Mouse (Mus musculus) mesoderm, embryonic 11.5 days (tissue): ENCODE measurements around the gene Qpctl.

Experiments
- DNase-seq: peaks from one replicate; pipeline ENCODE4 v3.0.0-alpha.2; 2012; ENCODE audit warnings: low read depth, low spot score

Qpctl gene

DNA sequence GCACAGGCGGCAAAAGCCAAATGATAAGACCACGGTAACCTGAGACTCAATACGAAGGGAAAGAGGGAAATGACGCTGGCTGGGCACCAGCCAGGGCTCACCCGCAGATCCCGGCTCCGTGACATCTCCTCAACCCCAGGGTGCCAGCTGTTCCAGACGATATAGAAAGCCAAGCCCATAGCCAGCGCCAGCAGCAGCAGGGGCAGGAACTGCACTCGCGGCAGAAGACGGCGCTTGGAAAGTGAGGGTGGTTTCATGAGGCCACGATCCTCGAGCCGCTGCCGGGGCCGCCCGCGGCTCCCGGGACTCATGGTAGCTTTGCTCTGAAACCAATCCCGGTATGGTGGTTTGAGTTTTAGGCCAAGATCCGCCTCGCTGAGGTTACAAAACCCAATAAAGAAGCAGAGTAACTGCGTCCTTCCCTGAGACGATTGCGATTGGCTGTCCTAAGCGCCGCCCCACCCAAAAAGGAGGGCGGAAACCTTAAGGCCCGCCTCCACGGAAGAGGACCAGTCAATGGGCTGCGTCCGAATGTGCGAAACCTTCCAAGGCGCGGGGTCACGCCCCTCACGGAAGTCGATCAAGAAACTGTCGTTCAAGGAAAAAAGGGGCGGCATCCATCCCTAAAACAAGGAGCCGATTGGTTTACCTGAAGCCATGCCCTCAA, at the start of gene Qpctl:
Gene Qpctl, minus strand, starts transcription at position 417 of the 667 bp plus-strand sequence.
- peak; percentile 99 for DNase-seq

GRCm38 (mm10) chr7:19197985-19198384, 48.9 kb upstream of the Qpctl start:
- DNase-seq: no peak

GRCm38 (mm10) chr7:19196676-19197075, 47.6 kb upstream of the Qpctl start:
- DNase-seq: no peak

- no peak for DNase-seq
Observed at GRCm38 (mm10) chr7:19194676-19195075, 45.6 kb upstream of the Qpctl start.

- DNase-seq: no peak
Observed at GRCm38 (mm10) chr7:19184758-19185157, 35.7 kb upstream of the Qpctl start.

- DNase-seq: no peak
Observed at GRCm38 (mm10) chr7:19184250-19184649, 35.2 kb upstream of the Qpctl start.

- peak; percentile 43 for DNase-seq
Observed at GRCm38 (mm10) chr7:19180862-19181429, 31.9 kb upstream of the Qpctl start.

DNA sequence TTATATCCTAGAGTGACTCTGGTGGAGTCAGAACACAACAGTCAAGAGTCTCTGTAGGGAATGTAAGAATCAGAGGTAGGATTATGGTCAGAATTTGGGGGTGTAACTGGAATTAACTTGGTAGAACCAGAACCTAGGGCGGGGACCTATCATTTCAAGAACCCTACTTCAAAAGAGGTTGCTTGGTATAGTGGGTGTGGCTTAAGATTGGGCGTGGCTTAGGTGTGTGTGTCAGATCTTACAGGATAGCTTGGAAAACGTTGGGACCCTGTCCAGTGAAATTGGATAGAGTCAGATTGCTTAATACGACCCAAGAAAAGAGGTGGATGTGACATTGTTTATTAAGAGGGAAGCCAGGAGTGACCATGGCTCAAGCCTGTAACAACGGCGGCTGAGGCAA, 30.8 kb upstream of the Qpctl start:
- no peak for DNase-seq

DNA sequence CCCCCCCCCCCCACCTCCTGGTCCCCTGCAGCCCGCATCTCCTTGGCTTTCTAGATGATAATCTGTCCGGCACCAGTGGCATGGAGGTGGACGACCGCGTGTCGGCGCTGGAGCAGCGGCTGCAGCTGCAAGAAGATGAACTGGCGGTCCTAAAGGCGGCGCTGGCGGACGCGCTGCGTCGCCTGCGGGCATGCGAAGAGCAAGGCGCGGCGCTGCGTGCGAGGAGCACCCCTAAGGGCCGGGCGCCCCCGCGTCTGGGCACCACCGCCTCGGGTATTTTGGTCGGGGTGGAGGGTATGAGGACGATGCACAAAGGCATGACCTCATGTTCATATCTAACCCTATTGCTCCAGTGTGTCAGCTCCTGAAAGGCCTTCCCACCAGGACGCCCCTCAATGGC, 30.1 kb upstream of the Qpctl start:
- peak; percentile 78 for DNase-seq

- peak; percentile 80 for DNase-seq
Observed at GRCm38 (mm10) chr7:19178443-19179092, 29.5 kb upstream of the Qpctl start.

GRCm38 (mm10) chr7:19178035-19178434, 28.9 kb upstream of the Qpctl start:
- DNase-seq: no peak

GRCm38 (mm10) chr7:19177216-19177615, 28.1 kb upstream of the Qpctl start:
- DNase-seq: no peak

GRCm38 (mm10) chr7:19176516-19176947, 27.4 kb upstream of the Qpctl start:
- DNase-seq: no peak

DNA sequence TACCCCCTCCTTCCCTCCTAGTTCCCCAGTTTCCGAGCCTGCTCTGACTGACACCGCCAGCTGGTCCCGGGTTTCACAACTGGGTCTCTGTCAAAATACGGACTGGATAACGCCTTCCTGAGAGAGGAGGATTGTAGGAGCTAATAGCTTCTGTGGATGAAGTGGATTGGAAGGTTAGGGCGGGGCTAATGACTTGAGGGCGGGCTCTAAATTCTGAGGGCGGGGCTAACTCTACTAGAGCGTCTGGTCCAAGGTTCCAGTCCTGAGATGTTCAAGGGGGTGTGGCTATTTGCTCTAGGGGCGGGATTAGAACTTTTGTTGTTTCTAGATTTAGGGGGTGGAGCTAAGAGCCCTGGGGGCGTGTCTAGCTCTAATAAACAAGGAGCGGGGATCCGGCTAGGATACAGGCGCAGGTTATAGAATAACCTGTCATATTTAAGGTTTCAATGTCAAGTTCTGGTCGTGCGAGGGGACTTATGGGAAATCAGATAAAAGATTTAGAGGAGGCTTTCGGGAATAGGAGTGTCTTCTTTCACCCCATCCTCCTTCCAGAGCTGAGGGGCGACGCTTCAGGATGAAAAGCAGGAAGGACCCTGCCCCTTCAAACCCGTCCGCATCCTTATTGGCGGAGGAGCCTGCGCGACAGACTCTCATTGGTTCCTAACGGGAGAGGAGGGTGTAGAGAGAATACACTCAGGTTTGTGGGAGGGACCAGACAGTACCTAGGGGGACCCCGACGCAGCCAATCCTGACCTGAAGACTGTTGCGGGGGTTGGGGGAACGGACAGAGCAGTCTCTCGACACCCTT, 26.8 kb upstream of the Qpctl start, which contains the start of gene Eml2:
Gene Eml2, plus strand, starts transcription at position 714 of the 808 bp plus-strand sequence.
- peak; percentile 73 for DNase-seq

- peak; percentile 88 for DNase-seq
Observed at GRCm38 (mm10) chr7:19172874-19173273, 23.8 kb upstream of the Qpctl start.

GRCm38 (mm10) chr7:19171831-19172230, 22.7 kb upstream of the Qpctl start:
- DNase-seq: no peak

DNA sequence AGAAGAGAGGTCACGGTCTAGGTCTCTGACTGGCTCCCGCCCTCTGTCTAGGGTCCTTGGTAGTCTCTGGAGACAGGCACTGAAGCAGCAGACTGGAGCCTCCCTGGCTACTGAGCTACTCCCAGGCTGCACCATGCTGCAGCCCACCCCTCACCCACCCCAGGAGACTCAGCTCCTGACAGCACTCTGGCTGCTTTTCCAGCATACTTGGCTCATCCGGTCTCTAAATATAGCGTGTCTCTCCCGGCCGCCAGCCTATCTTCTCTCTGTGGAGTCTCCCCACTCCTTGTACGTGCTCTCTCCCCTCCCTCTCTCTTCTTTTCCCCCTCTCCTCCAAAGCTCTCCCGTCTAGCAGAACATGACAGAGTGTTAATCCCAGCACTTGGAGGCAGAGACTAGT, 21.1 kb upstream of the Qpctl start:
- no peak for DNase-seq

- no peak for DNase-seq
Observed at GRCm38 (mm10) chr7:19169506-19169905, 20.4 kb upstream of the Qpctl start.

DNA sequence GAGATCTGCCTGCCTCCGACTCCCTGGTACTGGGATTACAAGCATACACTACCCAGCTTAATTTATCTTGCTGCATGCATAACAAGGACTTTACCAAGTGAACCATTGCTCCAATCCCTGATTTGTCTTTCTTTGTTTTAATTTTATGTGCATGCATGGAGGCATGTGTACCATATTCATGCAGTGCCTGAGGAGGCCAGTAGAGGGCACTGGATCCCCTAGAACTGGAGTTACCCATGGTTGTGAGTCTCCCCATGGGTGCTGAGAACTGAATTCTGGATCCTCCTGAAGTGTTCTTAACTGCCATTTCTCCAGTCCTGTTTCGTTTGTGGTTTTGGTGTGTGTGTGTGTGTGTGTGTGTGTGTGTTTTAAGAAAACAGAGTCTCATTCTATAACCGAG, 17.9 kb upstream of the Qpctl start:
- DNase-seq: no peak

DNA sequence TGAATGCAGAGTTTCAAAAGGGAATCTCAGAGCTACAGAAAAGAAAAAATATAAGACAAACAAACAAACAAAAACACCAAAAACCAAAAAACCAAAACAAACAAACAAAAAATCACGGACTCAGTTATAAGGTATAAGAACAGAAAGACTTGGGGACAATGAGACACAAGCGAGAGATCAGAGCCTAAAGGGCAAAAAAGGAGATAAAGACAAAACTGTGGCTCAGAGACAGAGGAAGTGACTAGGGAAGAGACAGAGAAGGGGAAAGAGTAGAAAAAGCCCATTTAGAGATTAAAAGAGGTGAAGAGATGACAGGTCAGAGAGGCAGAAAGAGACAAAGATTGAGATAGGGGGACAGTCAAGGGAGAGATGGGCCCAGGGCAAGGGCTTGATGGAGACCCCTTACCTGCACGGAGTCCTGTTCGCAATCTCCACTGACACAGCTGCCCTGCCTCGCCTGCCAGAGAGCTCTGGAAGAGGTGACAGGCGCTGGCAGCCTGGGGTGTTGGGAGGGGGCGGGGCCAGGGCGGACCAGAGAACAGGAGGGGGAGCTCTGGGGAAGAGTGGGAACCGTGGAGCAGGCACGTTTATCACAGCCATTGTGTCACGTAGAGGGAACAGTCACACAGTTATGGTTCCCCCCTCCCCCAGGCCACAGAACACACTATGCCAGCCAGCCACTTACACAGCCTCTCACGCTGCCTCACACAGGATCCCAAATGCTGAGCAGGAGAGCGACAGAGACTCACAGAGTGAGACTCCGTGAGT, 16.7 kb upstream of the Qpctl start, which contains the start of gene Gipr:
Gene Gipr, minus strand, starts transcription at position 472 of the 768 bp plus-strand sequence.
- no peak for DNase-seq

- no peak for DNase-seq
Observed at GRCm38 (mm10) chr7:19164978-19165377, 15.9 kb upstream of the Qpctl start.
